Mouse (Mus musculus) brain, adult 2 months (tissue): ENCODE results near the gene Srsf1.

ENCODE experiments used
- DNase-seq: peaks from one replicate; pipeline ENCODE4 v3.0.0; 2011; ENCODE audit warnings: low read depth, low spot score

The Srsf1 gene

DNA sequence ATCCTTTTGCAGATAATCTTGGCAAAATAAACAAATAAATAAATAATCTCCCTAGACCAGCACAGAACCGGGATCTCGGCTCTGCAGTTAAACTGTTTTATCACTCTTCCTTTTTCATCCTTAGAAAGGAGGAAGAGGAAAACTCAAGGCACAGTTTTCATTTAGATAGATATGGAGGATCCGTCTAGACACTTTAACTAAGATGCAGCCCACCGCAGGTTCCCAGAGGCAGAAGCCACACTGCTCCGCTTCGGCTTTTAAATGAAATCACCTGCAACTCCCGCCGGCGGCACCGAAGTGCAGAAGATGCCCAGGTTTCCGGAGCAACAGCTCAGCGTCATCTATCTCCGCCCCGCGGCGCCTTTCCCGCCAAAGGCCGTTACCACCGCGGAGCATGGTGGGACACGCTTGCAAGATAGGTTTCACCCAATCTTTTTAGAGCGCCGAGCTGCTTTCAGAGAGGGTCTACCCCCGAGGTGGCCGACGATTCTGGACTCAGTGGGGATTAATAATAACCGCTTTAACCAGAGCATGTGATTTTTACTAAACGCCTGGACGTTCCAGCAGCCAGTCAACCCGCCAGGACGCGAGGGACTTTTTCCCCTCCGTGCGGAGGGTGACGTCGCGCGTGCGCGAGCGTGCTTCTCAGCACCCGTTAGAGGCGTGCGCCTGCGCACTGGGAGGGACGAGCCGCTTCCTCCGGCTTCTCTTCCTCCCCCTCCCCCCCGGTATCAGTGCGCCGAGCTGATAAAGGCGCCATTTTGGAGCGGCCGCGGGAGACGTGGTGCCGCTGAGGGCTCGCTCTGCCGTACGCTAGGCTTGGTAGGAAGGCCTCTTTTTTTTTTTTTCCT, at the start of gene Srsf1:
Gene Srsf1, plus strand, starts transcription at position 430 of the 851 bp plus-strand sequence.
- DNase-seq: peak; percentile 99

DNA sequence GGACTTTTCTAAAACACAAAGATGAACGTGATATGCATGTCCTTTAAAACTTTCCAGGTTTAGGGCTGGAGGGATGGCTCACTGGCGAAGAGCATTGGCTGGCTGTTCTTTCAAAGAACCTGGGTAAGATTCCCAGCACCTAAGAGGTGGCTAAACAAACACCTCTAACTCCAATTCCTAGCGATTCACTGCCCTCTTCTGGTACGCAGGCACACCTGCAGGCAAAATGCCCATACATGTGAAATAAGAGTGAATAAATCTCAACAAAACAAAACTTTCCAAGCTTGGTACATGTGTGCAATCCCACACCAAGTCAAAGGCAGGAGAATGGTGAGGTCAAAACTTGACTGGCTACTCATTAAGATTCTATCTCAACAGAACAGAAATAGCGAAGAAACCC, 47.4 kb upstream of the Srsf1 start:
- DNase-seq: no peak

- DNase-seq: no peak
Observed at GRCm38 (mm10) chr11:88002738-88003137, 44.4 kb upstream of the Srsf1 start.

DNA sequence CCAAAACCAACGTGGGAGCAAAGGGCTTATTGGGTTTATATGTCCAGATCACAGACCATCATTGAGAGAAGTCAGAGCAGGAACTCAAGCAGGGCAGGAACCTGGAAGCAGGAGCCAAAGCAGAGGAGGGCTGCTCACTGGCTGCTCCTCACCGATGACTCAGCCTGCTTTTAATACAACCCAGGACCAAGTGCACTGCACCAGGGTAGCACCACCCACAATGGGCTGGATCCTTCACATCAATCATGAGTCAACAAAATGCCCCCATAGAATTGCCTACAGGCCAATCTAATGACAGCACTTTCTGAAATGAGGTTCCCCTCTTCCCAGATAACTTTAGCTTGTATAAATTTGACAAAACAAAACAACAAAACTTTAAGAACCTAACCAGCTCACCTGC, 43.0 kb upstream of the Srsf1 start:
- no peak for DNase-seq

DNA sequence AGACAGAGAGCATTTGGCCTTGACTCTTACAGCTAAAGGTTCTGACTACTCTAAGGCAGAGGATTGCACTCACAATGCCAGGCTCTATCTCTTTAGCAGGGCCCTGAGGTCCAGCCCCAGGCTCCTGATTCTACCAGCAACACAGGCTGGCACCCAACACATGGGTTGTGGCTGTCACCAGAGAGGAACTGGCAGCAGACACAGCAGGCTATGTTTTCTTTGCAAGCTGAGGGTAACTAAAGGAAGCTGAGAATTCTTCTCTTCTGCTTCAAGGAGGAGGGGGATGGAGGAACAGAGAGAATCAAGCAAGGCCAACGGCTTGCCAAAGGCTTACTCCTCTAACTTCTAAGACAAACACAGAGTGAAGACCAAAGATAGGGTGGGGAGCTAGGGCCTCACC, 38.5 kb upstream of the Srsf1 start:
- no peak for DNase-seq

- DNase-seq: peak; percentile 88
Observed at GRCm38 (mm10) chr11:88009542-88010190, 37.5 kb upstream of the Srsf1 start.

- DNase-seq: peak; percentile 43
Observed at GRCm38 (mm10) chr11:88011208-88011913, 35.8 kb upstream of the Srsf1 start.

GRCm38 (mm10) chr11:88011914-88012419, 35.2 kb upstream of the Srsf1 start:
- DNase-seq: no peak

GRCm38 (mm10) chr11:88012621-88013244, 34.4 kb upstream of the Srsf1 start:
- no peak for DNase-seq

- no peak for DNase-seq
Observed at GRCm38 (mm10) chr11:88013632-88014031, 33.5 kb upstream of the Srsf1 start.

GRCm38 (mm10) chr11:88015161-88015560, 32.0 kb upstream of the Srsf1 start:
- peak; percentile 66 for DNase-seq

GRCm38 (mm10) chr11:88015795-88016194, 31.4 kb upstream of the Srsf1 start:
- DNase-seq: no peak

GRCm38 (mm10) chr11:88023933-88024332, 23.2 kb upstream of the Srsf1 start:
- DNase-seq: no peak

DNA sequence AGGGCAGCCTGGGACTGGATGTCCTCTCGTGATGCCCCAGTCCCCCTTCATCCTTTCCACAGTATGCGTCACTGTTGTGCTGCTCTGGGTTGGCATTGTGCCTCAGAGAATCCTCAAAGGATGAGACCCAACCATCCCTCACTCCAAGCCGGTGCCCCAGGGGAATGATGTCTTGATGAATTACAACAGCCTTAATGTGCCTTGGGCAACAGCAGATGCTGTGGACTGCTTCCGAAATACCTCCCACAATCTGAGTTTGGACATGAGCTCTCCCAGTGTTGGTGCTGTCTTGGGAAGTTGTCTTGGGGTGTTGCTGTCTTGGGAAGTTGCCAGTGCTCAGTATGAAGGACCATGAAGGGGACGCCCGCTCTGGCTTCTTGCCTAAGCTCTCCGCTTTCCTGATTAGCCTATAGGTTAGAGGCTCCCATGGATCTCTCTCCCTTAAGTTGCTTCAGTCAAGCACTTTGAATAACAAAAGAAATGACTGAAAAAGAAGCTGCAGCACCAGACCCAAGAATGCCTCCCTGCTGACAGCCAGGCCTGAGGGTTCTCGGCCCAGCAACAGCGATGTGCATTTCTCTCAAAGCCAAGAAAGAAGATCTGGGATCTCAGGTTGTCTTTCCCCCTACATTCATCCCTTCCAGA, 19.7 kb upstream of the Srsf1 start:
- no peak for DNase-seq

DNA sequence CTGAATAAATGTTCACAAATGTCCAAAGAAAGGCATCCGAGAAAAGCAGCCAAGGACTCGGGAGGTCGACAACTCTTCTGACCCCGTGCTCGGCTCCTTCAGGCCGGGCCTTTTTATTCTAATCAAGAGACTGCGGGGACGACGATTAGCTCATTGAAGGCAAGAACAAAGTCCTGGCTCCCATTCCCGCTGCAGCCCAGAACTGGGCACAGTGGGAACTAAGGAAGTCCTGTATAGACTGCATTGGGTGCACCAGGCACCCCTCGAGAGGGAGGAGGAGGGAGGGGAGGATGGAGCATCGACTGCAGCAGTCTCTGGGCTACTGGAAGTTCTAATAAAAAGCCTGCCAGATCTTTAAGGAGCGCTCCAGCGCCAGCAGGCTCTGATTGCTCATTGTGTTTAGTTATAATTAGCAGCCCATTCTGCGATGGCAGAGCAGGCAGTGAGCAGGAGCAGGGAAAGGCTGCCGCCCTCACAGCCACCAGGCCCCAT, 18.9 kb upstream of the Srsf1 start:
- DNase-seq: peak; percentile 86

DNA sequence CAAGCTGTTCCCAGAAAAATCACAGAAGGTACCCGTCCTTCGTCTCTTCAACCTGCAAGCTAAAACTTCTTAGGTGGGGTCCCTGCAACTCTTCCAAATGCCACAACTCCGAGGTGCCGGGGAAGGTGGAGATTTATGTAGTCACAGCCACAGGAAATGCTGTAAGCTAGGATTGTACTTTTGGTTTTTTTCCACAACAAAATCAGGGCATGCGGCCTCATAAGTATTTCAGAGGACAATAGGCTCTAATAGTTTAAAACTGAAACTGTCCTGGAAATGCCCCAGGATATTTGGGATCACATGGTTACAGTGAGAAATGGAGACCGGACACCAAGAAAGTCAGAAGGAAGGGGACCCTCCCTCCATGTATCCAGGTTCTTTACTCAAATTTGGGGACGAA, 17.0 kb upstream of the Srsf1 start:
- no peak for DNase-seq

DNA sequence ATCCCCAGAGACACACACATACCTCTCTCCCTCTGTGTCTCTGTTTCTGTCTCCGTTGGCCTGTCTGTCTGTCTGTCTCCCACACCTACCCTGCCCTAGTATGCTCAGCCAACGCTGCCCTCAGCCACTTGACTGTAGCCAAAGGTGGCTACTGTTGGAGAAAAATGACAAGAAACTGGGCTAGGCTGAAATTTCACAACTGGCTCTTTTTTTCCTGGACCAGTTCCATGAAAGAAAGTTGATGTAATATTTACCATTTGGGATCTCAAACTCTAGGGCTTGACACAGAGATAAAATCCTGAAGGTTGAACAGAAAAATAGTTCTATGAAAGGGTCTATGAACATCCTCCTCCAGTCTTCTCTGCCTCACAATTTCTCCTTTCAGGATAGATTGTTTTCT, 16.3 kb upstream of the Srsf1 start:
- no peak for DNase-seq

- DNase-seq: peak; percentile 47
Observed at GRCm38 (mm10) chr11:88031753-88032152, 15.4 kb upstream of the Srsf1 start.

GRCm38 (mm10) chr11:88035970-88036369, 11.2 kb upstream of the Srsf1 start:
- no peak for DNase-seq

GRCm38 (mm10) chr11:88036761-88037251, 10.4 kb upstream of the Srsf1 start:
- DNase-seq: peak; percentile 41

- DNase-seq: no peak
Observed at GRCm38 (mm10) chr11:88037386-88037785, 9.8 kb upstream of the Srsf1 start.
